Mouse (Mus musculus) limb, embryonic 10.5 days (tissue): Measurements from ENCODE around the gene Alox15. TPM values are rescaled to one million over a fixed set of nuclear protein-coding genes. Genes with fewer than 3 reads are reported as not detected.

ENCODE experiments used
- DNase-seq: peaks from one replicate; pipeline ENCODE4 v3.0.0-alpha.2; 2017; ENCODE audit warnings: low spot score
- H3K27ac ChIP-seq: fragments of 300-500 bp; sonication (generic); 2 replicates; pipeline ENCODE4 v1.5.1; 2016; ENCODE audit warnings: mild to moderate bottlenecking
- H3K27me3 ChIP-seq: fragments of 300-500 bp; sonication (generic); 2 replicates; pipeline ENCODE4 v1.6.1; 2016; ENCODE audit warnings: low read depth, mild to moderate bottlenecking; ENCODE audit not compliant: poor library complexity, severe bottlenecking
- H3K36me3 ChIP-seq: fragments of 300-500 bp; sonication (generic); 2 replicates; pipeline ENCODE4 v1.6.1; 2016; ENCODE audit warnings: mild to moderate bottlenecking, moderate library complexity
- H3K4me1 ChIP-seq: fragments of 300-500 bp; sonication (generic); 2 replicates; pipeline ENCODE4 v1.6.1; 2016
- H3K4me3 ChIP-seq: fragments of 300-500 bp; sonication (generic); 2 replicates; pipeline ENCODE4 v1.5.1; 2016; ENCODE audit warnings: mild to moderate bottlenecking, moderate library complexity
- H3K9me3 ChIP-seq: fragments of 300-500 bp; sonication (generic); replicated peaks from 2 replicates; pipeline ENCODE4 v1.6.1; 2016; ENCODE audit warnings: mild to moderate bottlenecking
- WGBS: fragments of 180-500 bp; shearing (Covaris S2); methylation state at CpG from one replicate; pipeline ENCODE4 v1.1.7; 2016; 5-methylcytosine and 5-hydroxymethylcytosine counted together
- polyA plus RNA-seq: library from polyadenylated mRNA; unstranded; fragments of >200 nt; fragmentation: Nextera tagmentation; extraction: Ambion mirVana; gene quantifications from 2 replicates; pipeline ENCODE4 v1.2.1, GENCODE M21; 2016

The Alox15 gene
- polyA plus RNA-seq, 1 experiment from 2014 or later, result not detected

DNA sequence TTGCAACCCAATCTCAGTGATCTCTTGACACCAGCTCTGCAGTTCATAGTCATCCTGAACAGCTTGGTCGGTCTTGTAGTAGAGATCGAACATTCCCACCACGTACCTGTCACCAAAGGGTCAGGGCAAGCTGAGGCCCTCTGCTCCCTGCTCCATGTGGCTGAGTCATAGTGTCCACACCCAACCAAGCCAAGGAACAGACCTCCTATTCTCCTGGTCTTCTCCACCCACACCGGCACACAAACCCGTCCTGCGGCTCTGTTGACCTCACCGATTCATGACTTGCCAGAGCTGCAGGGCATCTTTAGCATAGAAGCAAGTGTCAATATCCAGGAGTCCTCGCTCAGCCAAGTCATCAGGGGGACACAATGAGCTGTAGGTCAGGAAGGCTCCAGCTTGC lies 6.3 kb downstream of the Alox15 start:
- peak; percentile 28 for DNase-seq
- no peak overlapping the region for H3K4me3 ChIP-seq
- no peaks in the 10 kb centered on the region for H3K36me3 ChIP-seq
- WGBS, result 94% methylated on average over 8 of the region's 8 CpGs
- H3K27ac ChIP-seq, result no peak overlapping the region
- H3K9me3 ChIP-seq, result no peaks in the 10 kb centered on the region
- H3K4me1 ChIP-seq, result no peaks in the 10 kb centered on the region
- H3K27me3 ChIP-seq, result peaks cover 32% of the 10 kb centered on the region

DNA sequence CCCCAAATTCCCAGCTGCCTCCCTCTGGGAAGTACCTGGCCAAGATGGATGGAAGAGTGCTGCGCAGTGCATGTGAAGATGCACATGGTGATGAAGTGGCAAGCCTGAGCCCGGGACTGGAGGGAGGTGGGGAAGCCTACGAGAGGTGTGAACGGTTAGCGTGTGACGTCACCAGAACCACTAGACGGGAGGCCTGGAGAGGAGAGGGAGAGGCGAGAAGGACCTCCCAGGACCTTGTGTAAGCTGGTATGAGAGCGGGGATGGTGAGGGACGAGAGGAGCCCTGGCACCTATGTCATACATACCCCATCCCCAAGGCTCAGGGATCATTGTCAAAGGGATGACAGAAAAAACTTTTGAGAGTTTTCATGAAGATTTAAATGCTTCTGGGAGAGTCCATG lies 6.8 kb downstream of the Alox15 start:
- H3K9me3 ChIP-seq, result no peaks in the 10 kb centered on the region
- WGBS, result 72% methylated on average over 10 of the region's 10 CpGs
- DNase-seq, result peak; percentile 24
- no peaks in the 10 kb centered on the region for H3K36me3 ChIP-seq
- H3K27me3 ChIP-seq, result peaks cover 28% of the 10 kb centered on the region
- no peaks in the 10 kb centered on the region for H3K4me1 ChIP-seq
- no peak overlapping the region for H3K27ac ChIP-seq
- H3K4me3 ChIP-seq, result no peak overlapping the region

- H3K36me3 ChIP-seq, result no peaks in the 10 kb centered on the region
- H3K9me3 ChIP-seq, result no peaks in the 10 kb centered on the region
- H3K4me1 ChIP-seq, result no peaks in the 10 kb centered on the region
- no peak overlapping the region for H3K4me3 ChIP-seq
- WGBS, result 28% methylated on average over 7 of the region's 7 CpGs
- no peak overlapping the region for H3K27ac ChIP-seq
- H3K27me3 ChIP-seq, result no peaks in the 10 kb centered on the region
- no peak for DNase-seq
Measured at GRCm38 (mm10) chr11:70339481-70339880, 12.3 kb downstream of the Alox15 start.

- Histone ChIP-seq H3K4me3 (no peak overlapping the region), H3K9me3 (no peaks in the 10 kb centered on the region), H3K36me3 (no peaks in the 10 kb centered on the region), H3K4me1 (no peaks in the 10 kb centered on the region), H3K27ac (no peak overlapping the region), H3K27me3 (no peaks in the 10 kb centered on the region)
- 31% methylated on average over 4 of the region's 4 CpGs for WGBS
- peak; percentile 62 for DNase-seq
Measured at GRCm38 (mm10) chr11:70334477-70334876, 17.4 kb downstream of the Alox15 start.

DNA sequence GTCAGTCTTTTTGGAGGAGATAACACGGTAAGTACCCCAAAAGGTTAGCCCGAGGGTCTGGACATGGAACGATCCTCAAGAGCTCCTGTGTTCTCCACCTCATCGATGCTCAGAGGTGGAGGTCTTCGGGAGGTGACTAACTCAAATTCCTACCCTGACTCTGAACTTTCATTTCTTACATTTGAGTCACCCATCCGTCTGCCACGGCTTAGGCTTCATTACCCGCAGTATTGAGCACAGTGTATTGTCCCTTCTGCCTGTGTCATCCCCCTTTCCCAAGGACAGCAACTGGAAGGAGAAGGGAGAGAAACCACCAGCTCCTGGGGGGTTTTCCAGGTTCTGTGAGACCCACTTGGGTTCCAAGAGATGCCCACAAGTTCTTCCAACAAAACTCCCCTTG lies 27.1 kb downstream of the Alox15 start:
- Histone ChIP-seq H3K9me3 (no peaks in the 10 kb centered on the region), H3K27ac (no peak overlapping the region), H3K36me3 (no peaks in the 10 kb centered on the region), H3K27me3 (peaks cover 59% of the 10 kb centered on the region), H3K4me1 (peaks cover 6% of the 10 kb centered on the region; the same call in 1 of the 2 replicates), H3K4me3 (no peak overlapping the region)
- no peak for DNase-seq
- 89% methylated on average over 8 of the region's 8 CpGs for WGBS

DNA sequence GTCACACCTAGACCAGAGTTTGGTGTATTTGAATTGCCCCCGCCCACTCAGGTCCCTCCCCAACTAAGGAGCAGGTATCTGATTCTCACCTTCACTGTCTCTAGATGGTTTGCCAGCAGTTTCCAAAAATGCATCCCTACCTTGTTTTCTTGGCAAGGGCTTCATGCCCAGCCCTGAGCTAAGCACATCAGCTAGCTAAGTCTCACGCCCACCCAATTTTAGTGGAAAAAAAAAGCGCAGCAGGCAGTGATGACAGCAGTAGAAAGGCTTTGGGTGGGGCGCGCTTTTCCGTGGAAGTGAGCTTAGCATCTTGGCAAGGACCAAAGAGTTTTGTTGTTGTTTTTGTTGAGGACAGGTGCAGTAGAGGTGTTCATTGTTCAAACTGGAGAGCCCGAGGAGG lies 29.3 kb downstream of the Alox15 start, which contains the start of gene Alox12e:
Alox12e (minus strand) TSS at position 101 of the 400 bp plus-strand sequence.
- Histone ChIP-seq H3K36me3 (no peaks in the 10 kb centered on the region), H3K27ac (no peak within 1 kb of the TSS), H3K9me3 (no peaks in the 10 kb centered on the region), H3K4me3 (0 out of 2 replicates have a peak within 1 kb of the TSS, but pooled peaks have one; percentile 12), H3K27me3 (peaks cover 75% of the 10 kb centered on the region), H3K4me1 (peaks cover 6% of the 10 kb centered on the region; the same call in 1 of the 2 replicates)
- 31% methylated on average over 7 of the region's 7 CpGs for WGBS
- DNase-seq, result no peak

GRCm38 (mm10) chr11:70321664-70322063 lies 30.2 kb downstream of the Alox15 start:
- Histone ChIP-seq H3K27ac (no peak overlapping the region), H3K4me1 (peaks cover 6% of the 10 kb centered on the region; the same call in 1 of the 2 replicates), H3K9me3 (no peaks in the 10 kb centered on the region), H3K4me3 (0 out of 2 replicates have a peak overlapping the region, but pooled peaks have one; percentile 12), H3K36me3 (no peaks in the 10 kb centered on the region), H3K27me3 (peaks cover 79% of the 10 kb centered on the region)
- WGBS, result 4% methylated on average over 15 of the region's 15 CpGs
- DNase-seq, result peak; percentile 79

GRCm38 (mm10) chr11:70319614-70320013 lies 32.2 kb downstream of the Alox15 start:
- H3K27me3 ChIP-seq, result peaks cover 74% of the 10 kb centered on the region
- H3K27ac ChIP-seq, result no peak overlapping the region
- H3K9me3 ChIP-seq, result no peaks in the 10 kb centered on the region
- peaks cover 6% of the 10 kb centered on the region; the same call in 1 of the 2 replicates for H3K4me1 ChIP-seq
- 85% methylated on average over 12 of the region's 12 CpGs for WGBS
- no peaks in the 10 kb centered on the region for H3K36me3 ChIP-seq
- H3K4me3 ChIP-seq, result no peak overlapping the region
- DNase-seq, result no peak

- Histone ChIP-seq H3K27me3 (peaks cover 17% of the 10 kb centered on the region; the same call in 1 of the 2 replicates), H3K36me3 (no peaks in the 10 kb centered on the region), H3K9me3 (no peaks in the 10 kb centered on the region), H3K4me1 (no peaks in the 10 kb centered on the region), H3K27ac (no peak overlapping the region), H3K4me3 (no peak overlapping the region)
- 42% methylated on average over 7 of the region's 7 CpGs for WGBS
- DNase-seq, result no peak
Measured at GRCm38 (mm10) chr11:70313833-70314232, 38.0 kb downstream of the Alox15 start.

GRCm38 (mm10) chr11:70309341-70309740 lies 42.5 kb downstream of the Alox15 start:
- Histone ChIP-seq H3K4me1 (no peaks in the 10 kb centered on the region), H3K27ac (no peak overlapping the region), H3K4me3 (no peak overlapping the region), H3K27me3 (no peaks in the 10 kb centered on the region), H3K9me3 (no peaks in the 10 kb centered on the region), H3K36me3 (no peaks in the 10 kb centered on the region)
- no peak for DNase-seq
- 33% methylated on average over 9 of the region's 9 CpGs for WGBS

- Histone ChIP-seq H3K27me3 (no peaks in the 10 kb centered on the region), H3K27ac (no peak overlapping the region), H3K4me3 (no peak overlapping the region), H3K36me3 (no peaks in the 10 kb centered on the region), H3K4me1 (no peaks in the 10 kb centered on the region), H3K9me3 (no peaks in the 10 kb centered on the region)
- no peak for DNase-seq
- 92% methylated on average over 2 of the region's 2 CpGs for WGBS
Measured at GRCm38 (mm10) chr11:70308296-70308695, 43.5 kb downstream of the Alox15 start.

- H3K36me3 ChIP-seq, result no peaks in the 10 kb centered on the region
- no peaks in the 10 kb centered on the region for H3K4me1 ChIP-seq
- no peak overlapping the region for H3K4me3 ChIP-seq
- no peaks in the 10 kb centered on the region for H3K27me3 ChIP-seq
- 0 out of 2 replicates have a peak, but pooled peaks cover 4% of the 10 kb centered on the region for H3K9me3 ChIP-seq
- 70% methylated on average over 7 of the region's 7 CpGs for WGBS
- no peak for DNase-seq
- no peak overlapping the region for H3K27ac ChIP-seq
Measured at GRCm38 (mm10) chr11:70306159-70306558, 45.7 kb downstream of the Alox15 start.

GRCm38 (mm10) chr11:70302293-70302692 lies 49.5 kb downstream of the Alox15 start:
- no peak overlapping the region for H3K4me3 ChIP-seq
- H3K27me3 ChIP-seq, result no peaks in the 10 kb centered on the region
- no peak for DNase-seq
- 0 out of 2 replicates have a peak, but pooled peaks cover 4% of the 10 kb centered on the region for H3K9me3 ChIP-seq
- no peaks in the 10 kb centered on the region for H3K36me3 ChIP-seq
- no peak overlapping the region for H3K27ac ChIP-seq
- WGBS, result 88% methylated on average over 4 of the region's 4 CpGs
- no peaks in the 10 kb centered on the region for H3K4me1 ChIP-seq
